Mouse (Mus musculus) yolk sac, embryonic 10.5 days (tissue): ENCODE measurements around the gene Dlx2.

Experiments used
- DNase-seq: peaks from one replicate; pipeline ENCODE4 v3.0.0-alpha.2; 2017; ENCODE audit warnings: low spot score

Gene Dlx2

GRCm38 (mm10) chr2:71511209-71511608 lies 35.3 kb downstream of the Dlx2 start:
- DNase-seq: no peak

- no peak for DNase-seq
These were observed 41.7 kb downstream of the Dlx2 start for GRCm38 (mm10) chr2:71504852-71505251.

- DNase-seq: no peak
These were observed 47.0 kb downstream of the Dlx2 start for GRCm38 (mm10) chr2:71499276-71500230.

GRCm38 (mm10) chr2:71497175-71497574 lies 49.4 kb downstream of the Dlx2 start:
- no peak for DNase-seq

GRCm38 (mm10) chr2:71494971-71495370 lies 51.6 kb downstream of the Dlx2 start:
- DNase-seq: no peak

GRCm38 (mm10) chr2:71494503-71494902 lies 52.1 kb downstream of the Dlx2 start:
- DNase-seq: no peak
